Mouse (Mus musculus) lung, postnatal 4 days (tissue): ENCODE results near the gene Resp18.

Source experiments
- DNase-seq, 2 experiments: peaks; one replicate each; pipeline ENCODE4 v3.0.0; 2021

Gene Resp18

DNA sequence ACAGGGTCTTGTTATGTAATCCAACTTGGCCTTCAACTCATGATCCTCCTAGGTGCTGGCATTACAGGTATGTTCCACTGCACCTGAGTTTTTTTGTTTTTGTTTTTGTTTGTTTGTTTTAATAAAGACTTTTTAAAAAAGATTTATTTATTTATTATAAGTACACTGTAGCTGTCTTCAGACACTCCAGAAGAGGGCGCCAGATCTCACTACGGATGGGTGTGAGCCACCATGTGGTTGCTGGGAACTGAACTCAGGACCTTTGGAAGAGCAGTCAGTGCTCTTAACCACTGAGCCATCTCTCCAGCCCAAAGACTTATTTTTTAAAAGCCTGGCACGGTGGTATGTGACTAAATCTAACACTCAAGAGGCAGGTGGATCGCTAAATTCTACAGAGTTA, 45.7 kb downstream of the Resp18 start:
- DNase-seq, result peak in 1 of 2 experiments; percentile 8

DNA sequence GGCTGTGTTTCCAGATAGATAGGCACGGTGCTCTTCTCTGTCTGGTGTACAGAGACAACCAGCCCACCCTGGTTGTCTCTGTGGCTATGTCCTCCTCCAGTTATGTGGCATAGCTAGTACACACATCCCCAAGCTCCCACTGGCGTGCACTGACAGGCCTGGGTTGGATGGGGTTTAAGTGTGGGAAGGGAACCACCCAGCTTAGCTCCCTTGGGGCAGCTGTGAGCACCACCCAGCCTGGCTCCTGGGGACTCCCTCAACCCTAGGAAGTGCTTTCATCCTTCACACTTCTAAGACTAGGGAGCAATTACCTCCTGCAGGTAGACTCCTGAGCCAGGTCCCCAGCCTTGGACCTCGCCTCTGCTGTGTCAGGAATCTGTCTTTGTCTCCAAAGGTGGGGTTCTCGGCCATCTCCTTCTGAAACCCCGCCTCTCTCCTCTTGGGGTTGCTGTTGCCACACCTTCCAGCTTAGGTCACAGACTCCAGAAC, 46.5 kb downstream of the Resp18 start, which contains the start of gene A630095N17Rik:
TSS of gene A630095N17Rik (minus strand) at position 439 of the 489 bp plus-strand sequence.
- DNase-seq, result peak in 1 of 2 experiments; percentile 12

DNA sequence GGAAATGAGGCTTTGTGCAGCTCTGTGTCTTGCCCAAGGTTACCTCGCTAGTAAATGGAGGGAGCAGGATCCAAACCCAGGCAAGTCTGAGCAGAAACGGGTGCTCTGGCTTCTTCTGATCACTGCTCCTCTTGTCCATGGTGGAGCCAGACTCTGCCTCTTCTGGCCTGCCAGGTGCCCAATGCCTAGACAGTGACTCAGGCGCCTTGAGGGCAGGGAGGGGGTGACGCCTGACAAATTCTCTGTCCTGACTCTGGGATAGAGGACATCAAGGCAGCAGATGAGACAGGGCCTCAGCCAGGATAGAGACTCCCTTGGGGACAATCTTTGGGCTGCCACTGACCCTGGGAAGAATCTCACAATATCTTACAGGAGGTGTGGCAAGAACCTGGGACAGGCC, 47.0 kb downstream of the Resp18 start:
- DNase-seq, result peak in 1 of 2 experiments; percentile 19

DNA sequence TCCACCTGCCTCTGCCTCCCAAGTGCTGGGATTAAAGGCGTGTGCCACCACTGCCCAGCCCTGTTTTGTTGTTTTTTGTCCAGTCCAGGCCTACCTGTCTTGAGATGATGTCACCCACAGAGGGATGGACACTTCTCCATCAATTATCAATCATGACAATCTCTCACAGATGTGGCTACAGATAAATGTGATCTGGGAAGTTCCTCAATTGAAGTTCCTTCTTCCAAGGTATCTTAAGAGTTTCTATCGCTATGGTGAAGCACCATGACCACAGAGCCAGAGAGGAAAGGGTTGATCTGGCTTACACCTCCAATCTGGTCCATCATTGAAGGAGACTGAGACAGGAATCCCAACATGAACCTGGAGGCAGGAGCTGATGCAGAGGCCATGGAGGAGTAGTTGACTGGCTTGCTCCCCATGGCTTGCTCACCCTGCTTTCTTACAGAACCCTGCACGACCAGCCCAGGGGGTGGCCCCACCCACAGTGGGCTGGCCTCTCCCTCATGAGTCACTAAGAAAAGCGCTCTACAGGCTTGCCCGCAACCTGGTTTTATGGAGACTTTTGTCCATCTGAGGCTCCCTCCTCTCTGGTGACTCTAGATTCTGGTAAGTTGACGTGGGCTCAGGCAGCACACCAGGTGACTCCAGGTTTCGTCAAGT, 47.8 kb downstream of the Resp18 start:
- DNase-seq, result peak in 1 of 2 experiments; percentile 20

DNA sequence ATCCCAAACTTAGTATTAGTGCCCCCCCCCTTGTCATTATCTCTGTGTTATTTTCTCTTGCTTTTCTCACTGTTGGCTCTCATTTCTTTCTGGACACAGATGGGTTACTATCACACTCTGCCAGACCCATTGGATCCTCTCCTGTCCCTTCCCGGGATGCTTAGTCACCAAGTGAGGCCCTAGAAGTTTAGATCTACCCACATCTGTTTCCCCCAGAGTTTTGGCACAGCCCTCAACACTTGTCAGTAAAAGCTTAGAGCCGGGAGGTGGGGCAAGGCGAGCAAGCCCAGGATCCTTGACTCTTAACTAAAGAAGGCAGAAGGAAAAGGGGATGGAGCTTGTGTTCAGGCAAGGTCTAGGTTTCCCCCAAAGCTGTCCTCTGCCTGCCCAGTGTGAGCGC, 49.1 kb downstream of the Resp18 start:
- no peak for DNase-seq

DNA sequence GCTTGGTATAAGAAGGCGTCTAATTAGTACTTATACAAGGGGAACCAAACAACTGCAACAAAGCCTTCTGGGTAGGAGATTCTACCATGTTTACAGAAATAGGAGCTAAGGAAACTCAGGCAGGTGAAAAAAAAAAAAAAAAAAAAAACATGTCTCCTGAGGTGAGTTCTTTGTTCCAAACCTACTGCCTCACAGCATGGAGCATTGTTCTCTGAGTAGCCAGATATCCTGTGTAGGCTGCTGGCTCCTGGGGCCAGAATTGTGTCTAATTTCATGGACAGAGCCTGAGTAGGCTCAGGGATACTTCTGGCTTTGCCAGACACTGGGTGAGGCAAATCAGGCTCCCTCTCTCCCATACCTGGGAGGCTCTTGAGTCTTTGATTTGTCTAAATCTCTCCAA, 50.6 kb downstream of the Resp18 start:
- no peak for DNase-seq

DNA sequence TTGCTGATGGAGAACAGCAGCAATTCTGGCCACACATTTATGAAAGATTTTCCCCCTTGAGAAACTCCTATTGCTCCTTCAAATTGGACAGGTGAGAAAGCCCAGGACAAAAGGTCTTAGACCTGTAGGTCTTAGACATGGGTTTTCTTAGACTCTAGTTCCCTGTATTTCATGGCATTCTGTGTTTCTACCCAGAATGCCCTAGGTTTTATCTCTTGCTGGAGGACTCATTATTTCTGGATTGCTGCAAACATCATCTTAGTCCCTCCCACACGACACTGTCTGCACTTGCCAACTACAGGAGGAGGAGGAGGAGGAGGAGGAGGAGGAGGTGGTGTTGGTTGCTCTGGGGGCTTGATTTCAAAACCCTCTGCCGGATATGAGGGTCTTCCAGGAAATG, 52.1 kb downstream of the Resp18 start:
- no peak for DNase-seq

DNA sequence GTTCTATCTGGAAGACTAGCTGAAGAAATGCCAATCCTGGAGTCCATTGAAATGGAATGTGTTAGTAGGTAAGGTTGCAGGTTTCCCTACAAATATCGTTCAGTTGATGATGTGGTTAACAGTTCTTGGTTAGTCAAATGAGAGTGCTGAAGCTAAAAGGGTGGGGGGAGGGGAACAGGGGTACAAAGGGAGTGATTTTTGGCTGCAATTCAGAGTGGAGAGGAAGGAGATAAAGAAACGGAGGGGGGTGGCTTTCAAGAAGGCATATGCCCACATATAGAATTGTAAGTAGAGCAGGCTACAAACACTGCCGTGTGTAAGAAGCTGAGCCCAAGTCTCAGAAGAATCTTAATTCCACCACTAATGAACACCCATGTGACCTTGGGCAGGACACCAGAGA, 52.7 kb downstream of the Resp18 start:
- DNase-seq, result no peak

DNA sequence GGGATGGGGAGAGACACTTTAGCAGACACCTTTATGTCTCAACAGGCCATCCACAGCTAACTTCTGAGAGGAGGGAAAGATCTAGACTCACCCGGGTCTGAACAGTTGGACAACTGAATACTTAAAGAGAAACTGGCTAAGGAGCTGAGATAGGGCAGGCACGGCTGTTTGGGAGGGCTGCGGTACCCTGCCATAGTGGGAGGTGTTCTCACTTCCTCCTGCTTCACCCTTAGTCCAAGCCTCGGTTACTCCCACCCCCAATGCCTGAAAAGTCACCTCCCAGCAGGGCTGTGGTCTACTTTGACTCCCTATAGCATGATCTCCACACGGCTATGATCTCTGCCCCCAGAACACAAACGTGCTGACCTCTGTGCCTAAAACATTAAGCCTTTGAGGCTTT, 54.7 kb downstream of the Resp18 start:
- DNase-seq, result no peak

DNA sequence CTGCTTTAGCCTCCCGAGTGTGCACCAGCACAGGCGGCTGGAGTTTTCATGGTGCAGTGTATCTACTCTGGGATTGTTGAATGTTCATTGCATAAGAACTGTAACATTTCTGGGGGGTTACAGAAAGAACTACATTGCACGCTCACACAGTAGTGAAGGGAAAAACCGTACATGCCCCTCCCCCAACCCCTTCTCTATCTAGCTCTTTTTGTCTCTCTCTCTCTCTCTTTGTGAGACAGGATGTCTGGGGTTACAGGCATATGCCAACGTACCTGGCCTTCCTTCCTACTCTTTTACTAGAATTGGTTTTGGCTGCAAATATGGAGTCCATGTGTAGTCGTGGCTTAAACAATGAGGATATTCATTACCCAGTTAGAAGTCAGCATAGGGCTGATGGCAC, 55.3 kb downstream of the Resp18 start:
- DNase-seq, result no peak
